Mouse (Mus musculus): Measurements from ENCODE around the gene Nck2. TPM values are rescaled to one million over a fixed set of nuclear protein-coding genes. Genes with fewer than 3 reads are reported as not detected.
A peak's percentile ranks its signal among the peaks of the same experiment; 100 is the strongest.

Nck2 gene
- total RNA-seq, 2 experiments from 2014 or later: 3.0 to 5.4 TPM

- ATAC-seq (ENCODE audit: poor library complexity, severe bottlenecking): no peak
These were observed 53.6 kb downstream of the Nck2 start for GRCm38 (mm10) chr1:43497951-43498350.

GRCm38 (mm10) chr1:43500121-43500520, 55.7 kb downstream of the Nck2 start:
- ATAC-seq (ENCODE audit: poor library complexity, severe bottlenecking): peak; percentile 91

- ATAC-seq (ENCODE audit: poor library complexity, severe bottlenecking): no peak; the same call in 1 of the 2 replicates
These were observed 57.0 kb downstream of the Nck2 start for GRCm38 (mm10) chr1:43501143-43501919.

- no peak for ATAC-seq (ENCODE audit: poor library complexity, severe bottlenecking)
These were observed 57.8 kb downstream of the Nck2 start for GRCm38 (mm10) chr1:43501920-43502791.

GRCm38 (mm10) chr1:43502792-43503146, 58.4 kb downstream of the Nck2 start:
- ATAC-seq (ENCODE audit: poor library complexity, severe bottlenecking): no peak

- no peak for ATAC-seq (ENCODE audit: poor library complexity, severe bottlenecking)
These were observed 58.9 kb downstream of the Nck2 start for GRCm38 (mm10) chr1:43503261-43503660.

- ATAC-seq (ENCODE audit: poor library complexity, severe bottlenecking): no peak
These were observed 59.3 kb downstream of the Nck2 start for GRCm38 (mm10) chr1:43503676-43504075.

GRCm38 (mm10) chr1:43504235-43504634, 59.9 kb downstream of the Nck2 start:
- ATAC-seq (ENCODE audit: poor library complexity, severe bottlenecking): no peak

- no peak for ATAC-seq (ENCODE audit: poor library complexity, severe bottlenecking)
These were observed 62.3 kb downstream of the Nck2 start for GRCm38 (mm10) chr1:43506638-43507037.

- ATAC-seq (ENCODE audit: poor library complexity, severe bottlenecking): peak; percentile 74
These were observed 63.4 kb downstream of the Nck2 start for GRCm38 (mm10) chr1:43507809-43508208.

- 0 out of 2 replicates have a peak, but pooled peaks have one; percentile 17 for ATAC-seq (ENCODE audit: poor library complexity, severe bottlenecking)
These were observed 66.9 kb downstream of the Nck2 start for GRCm38 (mm10) chr1:43511256-43511655.

GRCm38 (mm10) chr1:43511667-43512066, 67.3 kb downstream of the Nck2 start:
- no peak for ATAC-seq (ENCODE audit: poor library complexity, severe bottlenecking)

GRCm38 (mm10) chr1:43517405-43517804, 73.0 kb downstream of the Nck2 start:
- ATAC-seq (ENCODE audit: poor library complexity, severe bottlenecking): no peak

GRCm38 (mm10) chr1:43520216-43520988, 76.0 kb downstream of the Nck2 start:
- peak; percentile 53 for ATAC-seq (ENCODE audit: poor library complexity, severe bottlenecking)

- ATAC-seq (ENCODE audit: poor library complexity, severe bottlenecking): peak; percentile 87
These were observed 76.6 kb downstream of the Nck2 start for GRCm38 (mm10) chr1:43520989-43521371.

GRCm38 (mm10) chr1:43521512-43521911, 77.1 kb downstream of the Nck2 start:
- peak; percentile 22; the same call in 1 of the 2 replicates for ATAC-seq (ENCODE audit: poor library complexity, severe bottlenecking)

GRCm38 (mm10) chr1:43521950-43522349, 77.6 kb downstream of the Nck2 start:
- peak; percentile 56 for ATAC-seq (ENCODE audit: poor library complexity, severe bottlenecking)

- ATAC-seq (ENCODE audit: poor library complexity, severe bottlenecking): no peak
These were observed 78.6 kb downstream of the Nck2 start for GRCm38 (mm10) chr1:43522976-43523375.

- ATAC-seq (ENCODE audit: poor library complexity, severe bottlenecking): no peak
These were observed 80.0 kb downstream of the Nck2 start for GRCm38 (mm10) chr1:43524332-43524731.

- no peak for ATAC-seq (ENCODE audit: poor library complexity, severe bottlenecking)
These were observed 83.9 kb downstream of the Nck2 start for GRCm38 (mm10) chr1:43528275-43528674.

- ATAC-seq (ENCODE audit: poor library complexity, severe bottlenecking): no peak
These were observed 84.7 kb downstream of the Nck2 start for GRCm38 (mm10) chr1:43529086-43529485.

Measured in megakaryocyte, adult 5-6 weeks (primary cell).